Mouse (Mus musculus): ENCODE results near the gene Gm44965.

GRCm38 (mm10) chr6:48641391-48641790 is 47.6 kb downstream of the Gm44965 start:
- no peak for TF ChIP-seq CTCF (IDR thresholded peaks at IDR 0.05; ENCODE audit: borderline replicate concordance, insufficient read depth, low read depth, low read length)
- TF ChIP-seq POLR2A (IDR thresholded peaks at IDR 0.05; ENCODE audit: borderline replicate concordance, insufficient read depth, low read length): no peak

All from cerebellum, adult 2 months (tissue).